Mouse (Mus musculus): ENCODE results near the gene Aqp12. TPM values are rescaled to one million over a fixed set of nuclear protein-coding genes. Genes with fewer than 3 reads are reported as not detected.

Aqp12 gene
- polyA plus RNA-seq, 1 experiment from 2014 or later: not detected

- H3K4me1 ChIP-seq: peaks cover 6% of the 10 kb centered on the region; the same call in 1 of the 2 replicates
- H3K4me3 ChIP-seq: no peak overlapping the region
- peaks cover 82% of the 10 kb centered on the region for H3K36me3 ChIP-seq (replicated peaks)
- H3K27me3 ChIP-seq (ENCODE audit: poor library complexity, severe bottlenecking): no peaks in the 10 kb centered on the region
- DNase-seq (ENCODE audit: extremely low spot score, low spot score): no peak
- WGBS: 81% methylated on average over 2 of the region's 2 CpGs
- H3K27ac ChIP-seq: no peak overlapping the region
- H3K9me3 ChIP-seq: no peaks in the 10 kb centered on the region
Observed at GRCm38 (mm10) chr1:93030060-93030459, 23.9 kb downstream of the Aqp12 start.

GRCm38 (mm10) chr1:93031199-93031598 is 25.1 kb downstream of the Aqp12 start:
- H3K27me3 ChIP-seq (ENCODE audit: poor library complexity, severe bottlenecking): no peaks in the 10 kb centered on the region
- peaks cover 6% of the 10 kb centered on the region; the same call in 1 of the 2 replicates for H3K4me1 ChIP-seq
- no peaks in the 10 kb centered on the region for H3K9me3 ChIP-seq
- H3K4me3 ChIP-seq: no peak overlapping the region
- no peak overlapping the region for H3K27ac ChIP-seq
- DNase-seq (ENCODE audit: extremely low spot score, low spot score): no peak
- peaks cover 81% of the 10 kb centered on the region for H3K36me3 ChIP-seq (replicated peaks)
- 91% methylated on average over 3 of the region's 3 CpGs for WGBS

GRCm38 (mm10) chr1:93033989-93034388 is 27.9 kb downstream of the Aqp12 start:
- Histone ChIP-seq H3K4me1 (peaks cover 6% of the 10 kb centered on the region; the same call in 1 of the 2 replicates), H3K9me3 (peaks cover 8% of the 10 kb centered on the region; the same call in 1 of the 2 replicates), H3K4me3 (no peak overlapping the region), H3K27me3 (ENCODE audit: poor library complexity, severe bottlenecking) (no peaks in the 10 kb centered on the region), H3K36me3 (replicated peaks) (peaks cover 83% of the 10 kb centered on the region), H3K27ac (peak overlapping the region; percentile 44)
- peak; percentile 30 for DNase-seq (ENCODE audit: extremely low spot score, low spot score)
- 76% methylated on average over 8 of the region's 8 CpGs for WGBS

- Histone ChIP-seq H3K36me3 (replicated peaks) (peaks cover 91% of the 10 kb centered on the region), H3K27ac (peak overlapping the region; percentile 0; the same call in 1 of the 2 replicates), H3K27me3 (ENCODE audit: poor library complexity, severe bottlenecking) (no peaks in the 10 kb centered on the region), H3K4me3 (no peak overlapping the region), H3K9me3 (peaks cover 8% of the 10 kb centered on the region; the same call in 1 of the 2 replicates), H3K4me1 (peaks cover 6% of the 10 kb centered on the region; the same call in 1 of the 2 replicates)
- 79% methylated on average over 4 of the region's 4 CpGs for WGBS
- DNase-seq (ENCODE audit: extremely low spot score, low spot score): no peak
Observed at GRCm38 (mm10) chr1:93035981-93036380, 29.8 kb downstream of the Aqp12 start.

GRCm38 (mm10) chr1:93046153-93046789 is 40.1 kb downstream of the Aqp12 start:
- no peaks in the 10 kb centered on the region for H3K9me3 ChIP-seq
- peaks cover 89% of the 10 kb centered on the region for H3K36me3 ChIP-seq (replicated peaks)
- H3K4me1 ChIP-seq: peaks cover 8% of the 10 kb centered on the region
- peak overlapping the region; percentile 40 for H3K27ac ChIP-seq
- H3K4me3 ChIP-seq: no peak overlapping the region
- DNase-seq (ENCODE audit: extremely low spot score, low spot score): no peak
- WGBS: 88% methylated on average over 10 of the region's 10 CpGs
- no peaks in the 10 kb centered on the region for H3K27me3 ChIP-seq (ENCODE audit: poor library complexity, severe bottlenecking)

GRCm38 (mm10) chr1:93050071-93050470 is 43.9 kb downstream of the Aqp12 start:
- no peaks in the 10 kb centered on the region for H3K27me3 ChIP-seq (ENCODE audit: poor library complexity, severe bottlenecking)
- H3K27ac ChIP-seq: no peak overlapping the region
- WGBS: 88% methylated on average over 3 of the region's 3 CpGs
- H3K9me3 ChIP-seq: no peaks in the 10 kb centered on the region
- peaks cover 16% of the 10 kb centered on the region for H3K4me1 ChIP-seq
- H3K36me3 ChIP-seq (replicated peaks): peaks cover 93% of the 10 kb centered on the region
- no peak overlapping the region for H3K4me3 ChIP-seq
- no peak for DNase-seq (ENCODE audit: extremely low spot score, low spot score)

- DNase-seq (ENCODE audit: extremely low spot score, low spot score): no peak
- peaks cover 95% of the 10 kb centered on the region for H3K36me3 ChIP-seq (replicated peaks)
- 72% methylated on average over 21 of the region's 23 CpGs for WGBS
Observed at GRCm38 (mm10) chr1:93051124-93051833, 45.1 kb downstream of the Aqp12 start.

More at GRCm38 (mm10) chr1:93051124-93051833, 45.1 kb downstream of the Aqp12 start:
- Histone ChIP-seq H3K9me3 (no peaks in the 10 kb centered on the region), H3K4me1 (peaks cover 16% of the 10 kb centered on the region), H3K27ac (peak overlapping the region; percentile 66), H3K27me3 (ENCODE audit: poor library complexity, severe bottlenecking) (no peaks in the 10 kb centered on the region), H3K4me3 (no peak overlapping the region)

Other genes starting within 250 kb of the Aqp12 start
- 95.2 and 99.2 TPM in 2 replicates for gene Gpc1, start 174.7 kb upstream of the Aqp12 start, polyA plus RNA-seq (2016; fragmentation: Nextera tagmentation; extraction: Ambion mirVana)
- gene Ankmy1, start 103.4 kb upstream of the Aqp12 start, polyA plus RNA-seq (2016; fragmentation: Nextera tagmentation; extraction: Ambion mirVana): 0.34 and 0.90 TPM in 2 replicates
- gene Dusp28, start 99.4 kb upstream of the Aqp12 start, polyA plus RNA-seq (2016; fragmentation: Nextera tagmentation; extraction: Ambion mirVana): 14.3 and 14.8 TPM in 2 replicates
- gene Rnpepl1, start 95.6 kb upstream of the Aqp12 start, polyA plus RNA-seq (2016; fragmentation: Nextera tagmentation; extraction: Ambion mirVana): 21.2 and 22.7 TPM in 2 replicates
- 37.3 and 42.7 TPM in 2 replicates for gene Capn10, start 72.0 kb upstream of the Aqp12 start, polyA plus RNA-seq (2016; fragmentation: Nextera tagmentation; extraction: Ambion mirVana)
- 0.05 and 0.14 TPM in 2 replicates for gene Gpr35, start 55.5 kb upstream of the Aqp12 start, polyA plus RNA-seq (2016; fragmentation: Nextera tagmentation; extraction: Ambion mirVana)
- gene Kif1a, start 95.6 kb downstream of the Aqp12 start, polyA plus RNA-seq (2016; fragmentation: Nextera tagmentation; extraction: Ambion mirVana): 41.4 and 41.5 TPM in 2 replicates
- not detected in 2 replicates for gene Agxt, start 128.9 kb downstream of the Aqp12 start, polyA plus RNA-seq (2016; fragmentation: Nextera tagmentation; extraction: Ambion mirVana)
- 0.92 and 1.0 TPM in 2 replicates for gene 2310007B03Rik, start 154.6 kb downstream of the Aqp12 start, polyA plus RNA-seq (2016; fragmentation: Nextera tagmentation; extraction: Ambion mirVana)
- 0.05 and 0.12 TPM in 2 replicates for gene Crocc2, start 162.4 kb downstream of the Aqp12 start, polyA plus RNA-seq (2016; fragmentation: Nextera tagmentation; extraction: Ambion mirVana)
- gene Sned1, start 229.5 kb downstream of the Aqp12 start, polyA plus RNA-seq (2016; fragmentation: Nextera tagmentation; extraction: Ambion mirVana): 1.1 and 1.9 TPM in 2 replicates